Mouse (Mus musculus): ENCODE results near the gene Vmn1r59. TPM values are rescaled to one million over a fixed set of nuclear protein-coding genes. Genes with fewer than 3 reads are reported as not detected.
"Not testable (repeated sequence)": the region's sequence is repeated elsewhere in the genome, so short reads cannot be mapped to it uniquely, and the experiment has no call there.

Vmn1r59 gene
- total RNA-seq (2021), result not detected
- long read RNA-seq, experiment 1, result 0 reads
- long read RNA-seq, experiment 2, result 0 reads

GRCm38 (mm10) chr7:5456674-5457073 lies at the start of gene Vmn1r59:
Gene Vmn1r59 (minus strand): TSS chr7:5456774.
- no peak for DNase-seq (ENCODE audit: low spot score in 2 of 2)
- no peak within 1 kb of the TSS for H3K4me3 ChIP-seq
- H3K27ac ChIP-seq, result no peak within 1 kb of the TSS
- no peak for TF ChIP-seq CTCF (conservative IDR thresholded peaks at IDR 0.05)

- not testable (repeated sequence) for H3K27ac ChIP-seq; DNase-seq (ENCODE audit: low spot score in 2 of 2); H3K4me3 ChIP-seq
These were observed 37.3 kb upstream of the Vmn1r59 start, which contains the start of gene Vmn2r28 for GRCm38 (mm10) chr7:5493856-5494255. Gene Vmn2r28 (minus strand): TSS chr7:5493956.

GRCm38 (mm10) chr7:5454011-5454410 lies 2.6 kb downstream of the Vmn1r59 start:
- not testable (repeated sequence) for DNase-seq (ENCODE audit: low spot score in 2 of 2); H3K27ac ChIP-seq; H3K4me3 ChIP-seq

GRCm38 (mm10) chr7:5448627-5449026 lies 7.9 kb downstream of the Vmn1r59 start:
- no peak overlapping the region for H3K27ac ChIP-seq
- no peak overlapping the region for H3K4me3 ChIP-seq
- no peak for TF ChIP-seq CTCF (conservative IDR thresholded peaks at IDR 0.05)
- no peak for DNase-seq (ENCODE audit: low spot score in 2 of 2)

- H3K4me3 ChIP-seq; DNase-seq (ENCODE audit: low spot score in 2 of 2); H3K27ac ChIP-seq: not testable (repeated sequence)
These were observed 43.3 kb downstream of the Vmn1r59 start, which contains the start of gene Vmn1r58 for GRCm38 (mm10) chr7:5413296-5413695. Gene Vmn1r58 (minus strand): TSS chr7:5413396.

- no peak for DNase-seq (ENCODE audit: low spot score in 2 of 2)
- Histone ChIP-seq H3K4me3 (no peak overlapping the region), H3K27ac (no peak overlapping the region)
- TF ChIP-seq CTCF (conservative IDR thresholded peaks at IDR 0.05), result no peak
These were observed 50.4 kb downstream of the Vmn1r59 start for GRCm38 (mm10) chr7:5406201-5406600.

Other genes starting within 250 kb of the Vmn1r59 start
- not detected for gene Vmn1r57, start 238.3 kb downstream of the Vmn1r59 start, total RNA-seq (2021)
- gene Gm5065, start 106.2 kb downstream of the Vmn1r59 start, total RNA-seq (2021), result not detected
- not detected for gene Nlrp2, start 105.7 kb downstream of the Vmn1r59 start, total RNA-seq (2021)
- gene Vmn1r58, start 43.4 kb downstream of the Vmn1r59 start, total RNA-seq (2021), result not detected
- gene Vmn2r28, start 37.2 kb upstream of the Vmn1r59 start, total RNA-seq (2021), result not detected
- not detected for gene Vmn1r60, start 90.5 kb upstream of the Vmn1r59 start, total RNA-seq (2021)
- not detected for gene Vmn1r61, start 156.5 kb upstream of the Vmn1r59 start, total RNA-seq (2021)
- not detected for gene Vmn1r62, start 216.9 kb upstream of the Vmn1r59 start, total RNA-seq (2021)